Mouse (Mus musculus): ENCODE results near the gene Mfap3.

DNA sequence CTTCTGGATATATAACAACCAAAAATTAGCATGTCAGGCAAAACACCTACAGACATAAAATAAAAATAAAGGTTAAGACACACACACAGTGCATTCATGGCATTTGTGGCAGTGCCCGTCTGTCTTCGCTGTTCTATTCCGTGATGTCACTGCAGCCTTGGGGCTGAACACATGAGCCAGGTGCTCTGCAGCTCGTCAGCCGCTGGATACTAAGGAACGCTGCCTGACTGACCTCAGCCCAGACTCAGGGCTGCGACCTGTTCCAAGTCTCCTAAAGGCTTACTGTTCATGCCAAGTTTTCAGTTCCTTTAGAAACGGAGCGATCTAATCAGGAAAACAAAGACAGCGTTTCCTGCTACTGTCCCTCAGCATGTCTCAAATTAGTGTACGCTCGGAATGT lies 46.1 kb downstream of the Mfap3 start:
- TF ChIP-seq CTCF (IDR thresholded peaks at IDR 0.05; ENCODE audit: control insufficient read depth, insufficient read depth, insufficient read length) (no peak), FOSL1 (IDR thresholded peaks at IDR 0.05; ENCODE audit: insufficient read depth, low read length, poor library complexity, severe bottlenecking) (no peak), MYOD1 (IDR thresholded peaks at IDR 0.05; ENCODE audit: control insufficient read depth, insufficient read length, low read depth) (no peak), CEBPB (IDR thresholded peaks at IDR 0.05; ENCODE audit: low read depth) (no peak), MAX (IDR thresholded peaks at IDR 0.05) (no peak)
